Mouse (Mus musculus) embryonic facial prominence, embryonic 13.5 days (tissue): ENCODE results near the gene Mrpl4. TPM values are rescaled to one million over a fixed set of nuclear protein-coding genes. Genes with fewer than 3 reads are reported as not detected.
A peak's percentile ranks its signal among the peaks of the same experiment; 100 is the strongest.
"Not testable (repeated sequence)": the region's sequence is repeated elsewhere in the genome, so short reads cannot be mapped to it uniquely, and the experiment has no call there.

Experiments used
- ATAC-seq: fragments of 200-750 bp; cut with Nextera tagmentation; 2 replicates; pipeline ENCODE4 v1.8.0; 2017; ENCODE audit warnings: low read depth; ENCODE audit not compliant: insufficient number of reproducible peaks, insufficient read depth, low FRiP score, low TSS enrichment
- H3K27ac ChIP-seq: fragments of 300-500 bp; sonication (generic); 2 replicates; pipeline ENCODE4 v1.5.1; 2015; ENCODE audit warnings: moderate library complexity, mild to moderate bottlenecking, inconsistent platforms
- H3K27me3 ChIP-seq: fragments of 300-500 bp; sonication (generic); 2 replicates; pipeline ENCODE4 v1.6.1; 2015; ENCODE audit warnings: mild to moderate bottlenecking, inconsistent platforms
- H3K36me3 ChIP-seq: fragments of 300-500 bp; sonication (generic); 2 replicates; pipeline ENCODE4 v1.6.1; 2015; ENCODE audit warnings: mild to moderate bottlenecking, inconsistent platforms
- H3K4me1 ChIP-seq: fragments of 300-500 bp; sonication (generic); 2 replicates; pipeline ENCODE4 v1.6.1; 2015; ENCODE audit warnings: inconsistent platforms
- H3K4me2 ChIP-seq: fragments of 300-500 bp; sonication (generic); 2 replicates; pipeline ENCODE4 v1.6.1; 2015; ENCODE audit warnings: moderate library complexity, mild to moderate bottlenecking, inconsistent platforms
- H3K4me3 ChIP-seq: fragments of 300-500 bp; sonication (generic); 2 replicates; pipeline ENCODE4 v1.5.1; 2015; ENCODE audit warnings: mild to moderate bottlenecking, inconsistent platforms
- H3K9ac ChIP-seq: fragments of 300-500 bp; sonication (generic); 2 replicates; pipeline ENCODE4 v1.6.1; 2015; ENCODE audit warnings: mild to moderate bottlenecking, inconsistent platforms
- H3K9me3 ChIP-seq: fragments of 300-500 bp; sonication (generic); 2 replicates; pipeline ENCODE4 v1.6.1; 2016; ENCODE audit warnings: inconsistent platforms
- WGBS: fragments of 180-500 bp; shearing (Covaris S2); methylation state at CpG from one replicate; pipeline ENCODE4 v1.1.7; 2015; ENCODE audit warnings: mixed read lengths; 5-methylcytosine and 5-hydroxymethylcytosine counted together
- polyA plus RNA-seq: library from polyadenylated mRNA; unstranded; fragments of >200 nt; fragmentation: Nextera tagmentation; extraction: Ambion mirVana; gene quantifications from 2 replicates; pipeline ENCODE4 v1.2.1, GENCODE M21; 2015

The Mrpl4 gene
- polyA plus RNA-seq, 1 experiment from 2014 or later = 142 TPM

GRCm38 (mm10) chr9:20990861-20991260, 11.7 kb upstream of the Mrpl4 start:
- no peaks in the 10 kb centered on the region for H3K9me3 ChIP-seq
- no peaks in the 10 kb centered on the region for H3K27me3 ChIP-seq
- H3K36me3 ChIP-seq = no peaks in the 10 kb centered on the region
- no peak overlapping the region; the same call in 1 of the 2 replicates for H3K4me3 ChIP-seq
- peak overlapping the region; percentile 68 for H3K27ac ChIP-seq
- peak overlapping the region; percentile 37; the same call in 1 of the 2 replicates for H3K9ac ChIP-seq
- peaks cover 30% of the 10 kb centered on the region for H3K4me1 ChIP-seq
- ATAC-seq = no peak
- peak overlapping the region; percentile 50 for H3K4me2 ChIP-seq
- 2% methylated on average over 10 of the region's 10 CpGs for WGBS

- WGBS = 98% methylated on average over 4 of the region's 4 CpGs
- H3K4me2 ChIP-seq = no peak overlapping the region
- no peaks in the 10 kb centered on the region for H3K9me3 ChIP-seq
- H3K27ac ChIP-seq = no peak overlapping the region
- peaks cover 26% of the 10 kb centered on the region for H3K4me1 ChIP-seq
- no peak overlapping the region for H3K4me3 ChIP-seq
- no peaks in the 10 kb centered on the region for H3K36me3 ChIP-seq
- H3K27me3 ChIP-seq = no peaks in the 10 kb centered on the region
- ATAC-seq = no peak
- no peak overlapping the region for H3K9ac ChIP-seq
These were observed 11.0 kb upstream of the Mrpl4 start for GRCm38 (mm10) chr9:20991587-20991986.

GRCm38 (mm10) chr9:20993165-20993898, 9.2 kb upstream of the Mrpl4 start:
- Histone ChIP-seq H3K36me3 (no peaks in the 10 kb centered on the region), H3K27ac (no peak overlapping the region), H3K9me3 (no peaks in the 10 kb centered on the region), H3K4me3 (no peak overlapping the region), H3K4me2 (no peak overlapping the region), H3K27me3 (no peaks in the 10 kb centered on the region), H3K4me1 (peaks cover 12% of the 10 kb centered on the region), H3K9ac (no peak overlapping the region)
- WGBS = 40% methylated on average over 5 of the region's 5 CpGs
- ATAC-seq = no peak

GRCm38 (mm10) chr9:20995069-20995468, 7.5 kb upstream of the Mrpl4 start:
- no peak for ATAC-seq
- Histone ChIP-seq H3K27ac (no peak overlapping the region), H3K9ac (no peak overlapping the region), H3K4me3 (no peak overlapping the region), H3K4me1 (peaks cover 12% of the 10 kb centered on the region), H3K9me3 (no peaks in the 10 kb centered on the region), H3K4me2 (no peak overlapping the region), H3K36me3 (no peaks in the 10 kb centered on the region), H3K27me3 (no peaks in the 10 kb centered on the region)
- WGBS = 81% methylated on average over 3 of the region's 3 CpGs

- WGBS = 84% methylated on average over 8 of the region's 8 CpGs
These were observed 5.5 kb upstream of the Mrpl4 start for GRCm38 (mm10) chr9:20997065-20997464.

GRCm38 (mm10) chr9:20998337-20998736, 4.2 kb upstream of the Mrpl4 start:
- ATAC-seq, H3K9ac ChIP-seq, H3K4me2 ChIP-seq, H3K9me3 ChIP-seq, H3K4me1 ChIP-seq, H3K27ac ChIP-seq, H3K27me3 ChIP-seq, H3K4me3 ChIP-seq, H3K36me3 ChIP-seq: not testable (repeated sequence)
- WGBS = 75% methylated on average over 1 of the region's 1 CpGs

More at GRCm38 (mm10) chr9:20997065-20997464, 5.5 kb upstream of the Mrpl4 start:
- H3K36me3 ChIP-seq = no peaks in the 10 kb centered on the region
- no peak for ATAC-seq
- no peak overlapping the region for H3K9ac ChIP-seq
- no peak overlapping the region for H3K27ac ChIP-seq
- H3K4me1 ChIP-seq = no peaks in the 10 kb centered on the region
- no peaks in the 10 kb centered on the region for H3K9me3 ChIP-seq
- H3K4me2 ChIP-seq = no peak overlapping the region
- H3K27me3 ChIP-seq = no peaks in the 10 kb centered on the region
- no peak overlapping the region for H3K4me3 ChIP-seq

GRCm38 (mm10) chr9:21000811-21001210, 1.7 kb upstream of the Mrpl4 start:
- peaks cover 12% of the 10 kb centered on the region for H3K36me3 ChIP-seq
- peaks cover 7% of the 10 kb centered on the region for H3K4me1 ChIP-seq
- H3K4me3 ChIP-seq = no peak overlapping the region
- no peak for ATAC-seq
- H3K9me3 ChIP-seq = no peaks in the 10 kb centered on the region
- H3K27ac ChIP-seq = no peak overlapping the region
- H3K4me2 ChIP-seq = no peak overlapping the region
- no peaks in the 10 kb centered on the region for H3K27me3 ChIP-seq
- H3K9ac ChIP-seq = no peak overlapping the region; the same call in 1 of the 2 replicates

- Histone ChIP-seq H3K9ac (no peak overlapping the region), H3K36me3 (peaks cover 20% of the 10 kb centered on the region), H3K27me3 (no peaks in the 10 kb centered on the region), H3K4me2 (no peak overlapping the region), H3K27ac (no peak overlapping the region), H3K4me1 (peaks cover 7% of the 10 kb centered on the region), H3K9me3 (no peaks in the 10 kb centered on the region), H3K4me3 (no peak overlapping the region)
- ATAC-seq = no peak
- WGBS = 59% methylated on average over 6 of the region's 6 CpGs
These were observed 812 bp upstream of the Mrpl4 start for GRCm38 (mm10) chr9:21001651-21002200.

- Histone ChIP-seq H3K4me1 (peaks cover 7% of the 10 kb centered on the region), H3K9ac (peak overlapping the region; percentile 90), H3K4me2 (peak overlapping the region; percentile 81), H3K27me3 (no peaks in the 10 kb centered on the region), H3K4me3 (peak overlapping the region; percentile 85), H3K36me3 (peaks cover 25% of the 10 kb centered on the region), H3K27ac (peak overlapping the region; percentile 79; the same call in 1 of the 2 replicates), H3K9me3 (no peaks in the 10 kb centered on the region)
- peak; percentile 34; the same call in 1 of the 2 replicates for ATAC-seq
- WGBS = 13% methylated on average over 7 of the region's 7 CpGs
These were observed 290 bp upstream of the Mrpl4 start for GRCm38 (mm10) chr9:21002270-21002626.

- H3K27me3 ChIP-seq = no peaks in the 10 kb centered on the region
- WGBS = 94% methylated on average over 10 of the region's 10 CpGs
- no peak overlapping the region for H3K4me3 ChIP-seq
- peaks cover 50% of the 10 kb centered on the region for H3K36me3 ChIP-seq
- H3K27ac ChIP-seq = no peak overlapping the region
- H3K9ac ChIP-seq = no peak overlapping the region
- H3K9me3 ChIP-seq = no peaks in the 10 kb centered on the region
- H3K4me1 ChIP-seq = peaks cover 7% of the 10 kb centered on the region
- no peak for ATAC-seq
- no peak overlapping the region for H3K4me2 ChIP-seq
These were observed 4.9 kb downstream of the Mrpl4 start for GRCm38 (mm10) chr9:21007313-21007952.

- H3K36me3 ChIP-seq = peaks cover 50% of the 10 kb centered on the region
- no peaks in the 10 kb centered on the region for H3K9me3 ChIP-seq
- 84% methylated on average over 7 of the region's 7 CpGs for WGBS
- no peak overlapping the region for H3K9ac ChIP-seq
- H3K4me1 ChIP-seq = peaks cover 7% of the 10 kb centered on the region
- no peak for ATAC-seq
- H3K27me3 ChIP-seq = no peaks in the 10 kb centered on the region
- no peak overlapping the region for H3K4me2 ChIP-seq
- H3K27ac ChIP-seq = no peak overlapping the region
- H3K4me3 ChIP-seq = no peak overlapping the region
These were observed 5.5 kb downstream of the Mrpl4 start for GRCm38 (mm10) chr9:21008007-21008406.

- H3K36me3 ChIP-seq = peaks cover 42% of the 10 kb centered on the region
These were observed 7.8 kb downstream of the Mrpl4 start for GRCm38 (mm10) chr9:21010362-21010761.

More at GRCm38 (mm10) chr9:21010362-21010761, 7.8 kb downstream of the Mrpl4 start:
- H3K27me3 ChIP-seq = peaks cover 15% of the 10 kb centered on the region
- no peak overlapping the region for H3K27ac ChIP-seq
- peaks cover 8% of the 10 kb centered on the region for H3K4me1 ChIP-seq
- H3K4me3 ChIP-seq = no peak overlapping the region
- H3K9ac ChIP-seq = no peak overlapping the region
- 65% methylated on average over 2 of the region's 2 CpGs for WGBS
- H3K4me2 ChIP-seq = no peak overlapping the region
- H3K9me3 ChIP-seq = no peaks in the 10 kb centered on the region
- ATAC-seq = no peak
